Mouse (Mus musculus) stomach, embryonic 16.5 days (tissue): Measurements from ENCODE around the gene Tbl2. TPM values are rescaled to one million over a fixed set of nuclear protein-coding genes. Genes with fewer than 3 reads are reported as not detected.
A peak's percentile ranks its signal among the peaks of the same experiment; 100 is the strongest.

Experiments
- ATAC-seq: fragments of 200-750 bp; cut with Nextera tagmentation; 2 replicates; pipeline ENCODE4 v1.8.0; 2017; ENCODE audit warnings: moderate number of reproducible peaks, moderate TSS enrichment; ENCODE audit not compliant: insufficient read depth, low FRiP score
- H3K27ac ChIP-seq: fragments of 300-500 bp; sonication (generic); 2 replicates; pipeline ENCODE4 v1.5.1; 2014; ENCODE audit warnings: low read length
- H3K27me3 ChIP-seq: fragments of 300-500 bp; sonication (generic); 2 replicates; pipeline ENCODE4 v1.6.1; 2014; ENCODE audit warnings: low read length, control low read depth, mixed read lengths; ENCODE audit not compliant: control insufficient read depth, insufficient read depth
- H3K36me3 ChIP-seq: fragments of 300-500 bp; sonication (generic); 2 replicates; pipeline ENCODE4 v1.6.1; 2014; ENCODE audit warnings: low read length; ENCODE audit not compliant: control insufficient read depth, insufficient read depth
- H3K4me1 ChIP-seq: fragments of 300-500 bp; sonication (generic); 2 replicates; pipeline ENCODE4 v1.6.1; 2014; ENCODE audit warnings: low read length, control low read depth, mixed read lengths; ENCODE audit not compliant: control insufficient read depth, insufficient read depth
- H3K4me2 ChIP-seq: fragments of 300-500 bp; sonication (generic); 2 replicates; pipeline ENCODE4 v1.6.1; 2014; ENCODE audit warnings: low read depth, low read length, mixed read lengths
- H3K4me3 ChIP-seq: fragments of 300-500 bp; sonication (generic); replicated peaks from 2 replicates; pipeline ENCODE4 v1.5.1; 2014; ENCODE audit warnings: mild to moderate bottlenecking, low read length
- H3K9ac ChIP-seq: fragments of 300-500 bp; sonication (generic); 2 replicates; pipeline ENCODE4 v1.6.1; 2014; ENCODE audit warnings: low read length
- H3K9me3 ChIP-seq: fragments of 300-500 bp; sonication (generic); replicated peaks from 2 replicates; pipeline ENCODE4 v1.6.1; 2016; ENCODE audit warnings: low read length, control low read depth; ENCODE audit not compliant: control insufficient read depth
- WGBS: fragments of 180-500 bp; shearing (Covaris S2); extraction: QIAGEN DNeasy Blood & Tissue Kit; methylation state at CpG from one replicate; pipeline ENCODE4 v1.1.7; 2014; 5-methylcytosine and 5-hydroxymethylcytosine counted together
- polyA plus RNA-seq: library from polyadenylated mRNA; unstranded; fragments of >200 nt; fragmentation: Nextera tagmentation; extraction: Ambion mirVana; gene quantifications from 2 replicates; pipeline ENCODE4 v1.2.1, GENCODE M21; 2015

Tbl2 gene
- polyA plus RNA-seq, 1 experiment from 2014 or later, result 26.4 TPM

- H3K36me3 ChIP-seq, result peaks cover 27% of the 10 kb centered on the region
- H3K4me2 ChIP-seq, result no peak overlapping the region
- no peaks in the 10 kb centered on the region for H3K27me3 ChIP-seq
- H3K27ac ChIP-seq, result no peak overlapping the region
- H3K4me3 ChIP-seq, result no peak overlapping the region
- H3K9me3 ChIP-seq, result no peaks in the 10 kb centered on the region
- peaks cover 10% of the 10 kb centered on the region for H3K4me1 ChIP-seq
- 90% methylated on average over 4 of the region's 4 CpGs for WGBS
- no peak overlapping the region for H3K9ac ChIP-seq
- no peak for ATAC-seq
Observed at GRCm38 (mm10) chr5:135178996-135179395, 29.5 kb downstream of the Tbl2 start.

GRCm38 (mm10) chr5:135179616-135180015 lies 30.2 kb downstream of the Tbl2 start:
- 89% methylated on average over 6 of the region's 7 CpGs for WGBS
- Histone ChIP-seq H3K4me3 (no peak overlapping the region), H3K36me3 (peaks cover 26% of the 10 kb centered on the region)

GRCm38 (mm10) chr5:135180796-135181195 lies 31.3 kb downstream of the Tbl2 start:
- peaks cover 19% of the 10 kb centered on the region for H3K36me3 ChIP-seq
- 91% methylated on average over 14 of the region's 14 CpGs for WGBS
- ATAC-seq, result no peak
- peaks cover 10% of the 10 kb centered on the region for H3K4me1 ChIP-seq
- H3K27ac ChIP-seq, result no peak overlapping the region
- H3K4me2 ChIP-seq, result no peak overlapping the region
- no peak overlapping the region for H3K9ac ChIP-seq
- no peak overlapping the region for H3K4me3 ChIP-seq
- peaks cover 4% of the 10 kb centered on the region; the same call in 1 of the 2 replicates for H3K9me3 ChIP-seq
- no peaks in the 10 kb centered on the region for H3K27me3 ChIP-seq

More at GRCm38 (mm10) chr5:135179616-135180015, 30.2 kb downstream of the Tbl2 start:
- no peak for ATAC-seq
- Histone ChIP-seq H3K27ac (no peak overlapping the region), H3K27me3 (no peaks in the 10 kb centered on the region), H3K9me3 (no peaks in the 10 kb centered on the region), H3K4me1 (peaks cover 10% of the 10 kb centered on the region), H3K4me2 (no peak overlapping the region), H3K9ac (no peak overlapping the region)

GRCm38 (mm10) chr5:135181776-135182175 lies 32.3 kb downstream of the Tbl2 start:
- Histone ChIP-seq H3K4me1 (peaks cover 12% of the 10 kb centered on the region), H3K27me3 (no peaks in the 10 kb centered on the region), H3K4me3 (no peak overlapping the region), H3K4me2 (no peak overlapping the region), H3K9me3 (peaks cover 4% of the 10 kb centered on the region; the same call in 1 of the 2 replicates), H3K27ac (no peak overlapping the region), H3K9ac (no peak overlapping the region), H3K36me3 (peaks cover 19% of the 10 kb centered on the region)
- WGBS, result 83% methylated on average over 6 of the region's 6 CpGs
- ATAC-seq, result no peak

GRCm38 (mm10) chr5:135183131-135183861 lies 33.8 kb downstream of the Tbl2 start:
- Histone ChIP-seq H3K4me2 (no peak overlapping the region), H3K9me3 (peaks cover 4% of the 10 kb centered on the region; the same call in 1 of the 2 replicates), H3K9ac (peak overlapping the region; percentile 27; the same call in 1 of the 2 replicates), H3K4me3 (no peak overlapping the region), H3K27me3 (no peaks in the 10 kb centered on the region), H3K27ac (peak overlapping the region; percentile 82), H3K36me3 (peaks cover 19% of the 10 kb centered on the region), H3K4me1 (peaks cover 12% of the 10 kb centered on the region)
- WGBS, result 35% methylated on average over 8 of the region's 8 CpGs
- ATAC-seq, result no peak

GRCm38 (mm10) chr5:135185016-135185415 lies 35.6 kb downstream of the Tbl2 start:
- Histone ChIP-seq H3K27ac (no peak overlapping the region), H3K27me3 (no peaks in the 10 kb centered on the region), H3K4me1 (peaks cover 23% of the 10 kb centered on the region), H3K9ac (no peak overlapping the region), H3K4me3 (no peak overlapping the region), H3K9me3 (peaks cover 4% of the 10 kb centered on the region; the same call in 1 of the 2 replicates), H3K36me3 (peaks cover 9% of the 10 kb centered on the region), H3K4me2 (no peak overlapping the region)
- 92% methylated on average over 3 of the region's 3 CpGs for WGBS
- no peak for ATAC-seq

GRCm38 (mm10) chr5:135185596-135185995 lies 36.1 kb downstream of the Tbl2 start:
- Histone ChIP-seq H3K27me3 (no peaks in the 10 kb centered on the region), H3K9ac (no peak overlapping the region), H3K36me3 (peaks cover 4% of the 10 kb centered on the region), H3K4me3 (no peak overlapping the region), H3K9me3 (peaks cover 4% of the 10 kb centered on the region; the same call in 1 of the 2 replicates), H3K27ac (no peak overlapping the region), H3K4me2 (no peak overlapping the region), H3K4me1 (peaks cover 24% of the 10 kb centered on the region)
- WGBS, result 34% methylated on average over 3 of the region's 3 CpGs
- ATAC-seq, result no peak

GRCm38 (mm10) chr5:135186231-135186620 lies 36.8 kb downstream of the Tbl2 start:
- Histone ChIP-seq H3K4me3 (peak overlapping the region; percentile 98), H3K4me1 (peaks cover 24% of the 10 kb centered on the region), H3K9me3 (peaks cover 4% of the 10 kb centered on the region; the same call in 1 of the 2 replicates), H3K27ac (peak overlapping the region; percentile 97), H3K36me3 (no peaks in the 10 kb centered on the region), H3K9ac (peak overlapping the region; percentile 76), H3K4me2 (peak overlapping the region; percentile 69), H3K27me3 (no peaks in the 10 kb centered on the region)
- 18% methylated on average over 10 of the region's 10 CpGs for WGBS
- ATAC-seq, result no peak

GRCm38 (mm10) chr5:135186621-135187348 lies 37.3 kb downstream of the Tbl2 start, which contains the start of gene Baz1b:
Gene Baz1b (plus strand): TSS chr5:135187264.
- H3K27me3 ChIP-seq, result no peaks in the 10 kb centered on the region
- under 1% methylated on average over 57 of the region's 57 CpGs for WGBS
- H3K9me3 ChIP-seq, result peaks cover 4% of the 10 kb centered on the region; the same call in 1 of the 2 replicates
- H3K36me3 ChIP-seq, result no peaks in the 10 kb centered on the region
- ATAC-seq, result peak; percentile 97
- H3K9ac ChIP-seq, result peak within 1 kb of the TSS; percentile 98
- peak within 1 kb of the TSS; percentile 78 for H3K4me2 ChIP-seq
- peaks cover 24% of the 10 kb centered on the region for H3K4me1 ChIP-seq
- peak within 1 kb of the TSS; percentile 97 for H3K27ac ChIP-seq
- H3K4me3 ChIP-seq, result peak within 1 kb of the TSS; percentile 98
